Mouse (Mus musculus) MEL (cell line): ENCODE data around the gene Slc44a3. TPM values are rescaled to one million over a fixed set of nuclear protein-coding genes. Genes with fewer than 3 reads are reported as not detected.

ENCODE experiments used
- DNase-seq: peaks from one replicate; pipeline ENCODE4 v3.0.0; 2011; ENCODE audit warnings: low read depth, low spot score
- H3K27ac ChIP-seq: 2 replicates; pipeline ENCODE4 v1.5.1; 2012; ENCODE audit warnings: low read depth, mild to moderate bottlenecking, control low read depth, low read length, moderate library complexity; ENCODE audit not compliant: control insufficient read depth
- H3K27me3 ChIP-seq, 2 experiments: fragments of 150-350 bp in 1 of 2; sonication (generic) in 1 of 2; 2 replicates each; pipeline ENCODE4 v1.6.1; 2012; ENCODE audit warnings: low read length in 2 of 2, mild to moderate bottlenecking in 2 of 2, improper control_type of control experiment in 1 of 2, moderate library complexity in 1 of 2; ENCODE audit not compliant: insufficient read depth in 2 of 2, control insufficient read depth in 1 of 2
- H3K36me3 ChIP-seq, 2 experiments: 2 replicates each; pipeline ENCODE4 v1.6.1; 2012 to 2014; ENCODE audit warnings: low read length in 2 of 2, improper control_type of control experiment in 1 of 2, inconsistent platforms in 1 of 2, mild to moderate bottlenecking in 1 of 2; ENCODE audit not compliant: insufficient read depth in 2 of 2, control insufficient read depth in 1 of 2
- H3K4me1 ChIP-seq, 2 experiments: fragments of 150-350 bp in 1 of 2; sonication (generic) in 1 of 2; 2 replicates each; pipeline ENCODE4 v1.6.1; 2012; ENCODE audit warnings: low read length in 2 of 2, improper control_type of control experiment in 1 of 2, mild to moderate bottlenecking in 1 of 2; ENCODE audit not compliant: insufficient read depth in 2 of 2, control insufficient read depth in 1 of 2
- H3K4me3 ChIP-seq, 2 experiments: fragments of 150-350 bp in 1 of 2; sonication (generic) in 1 of 2; 2 replicates each; pipeline ENCODE4 v1.5.1; 2012; ENCODE audit warnings: low read depth in 2 of 2, low read length in 2 of 2, mild to moderate bottlenecking in 2 of 2, moderate library complexity in 2 of 2, control low read depth in 1 of 2, improper control_type of control experiment in 1 of 2; ENCODE audit not compliant: control insufficient read depth in 1 of 2, insufficient read depth in 1 of 2
- H3K79me2 ChIP-seq: 2 replicates; pipeline ENCODE4 v1.6.1; 2012; ENCODE audit warnings: mild to moderate bottlenecking, low read length, moderate library complexity; ENCODE audit not compliant: control insufficient read depth, poor library complexity, insufficient read depth
- H3K9ac ChIP-seq: 2 replicates; pipeline ENCODE4 v1.6.1; 2012; ENCODE audit warnings: low read depth, mild to moderate bottlenecking, control low read depth, low read length, moderate library complexity; ENCODE audit not compliant: control insufficient read depth, poor library complexity, severe bottlenecking
- H3K9me3 ChIP-seq: fragments of 150-350 bp; sonication (generic); replicated peaks from 2 replicates; pipeline ENCODE4 v1.6.1; 2012; ENCODE audit warnings: mild to moderate bottlenecking, low read length, improper control_type of control experiment, moderate library complexity; ENCODE audit not compliant: insufficient read depth
- CTCF ChIP-seq, 3 experiments: IDR thresholded peaks in 2 of 3; conservative IDR thresholded peaks in 1 of 3; 2 replicates each; pipeline ENCODE4 v1.5.1; 2011 to 2012; ENCODE audit warnings: low read length in 3 of 3, low read depth in 2 of 3, mild to moderate bottlenecking in 2 of 3, improper control_type of control experiment in 1 of 3, inconsistent platforms in 1 of 3, mixed read lengths in 1 of 3, moderate library complexity in 1 of 3; ENCODE audit not compliant: control insufficient read depth in 1 of 3, insufficient read depth in 1 of 3, poor library complexity in 1 of 3, severe bottlenecking in 1 of 3
- E2F4 ChIP-seq: IDR thresholded peaks from 2 replicates; pipeline ENCODE4 v1.6.1; 2011; ENCODE audit warnings: low read depth, low read length, improper control_type of control experiment, borderline replicate concordance
- EP300 ChIP-seq, 2 experiments: IDR thresholded peaks; 2 replicates each; pipeline ENCODE4 v1.6.1; 2011; ENCODE audit warnings: improper control_type of control experiment in 2 of 2, low read length in 2 of 2, low read depth in 1 of 2, mild to moderate bottlenecking in 1 of 2
- MAZ ChIP-seq: IDR thresholded peaks from 2 replicates; pipeline ENCODE4 v1.6.1; 2012; ENCODE audit warnings: low read depth, mild to moderate bottlenecking, inconsistent platforms, low read length, improper control_type of control experiment
- MXI1 ChIP-seq: IDR thresholded peaks from 2 replicates; pipeline ENCODE4 v1.6.1; 2011; ENCODE audit warnings: mild to moderate bottlenecking, low read depth, low read length, improper control_type of control experiment
- MYB ChIP-seq: IDR thresholded peaks from 2 replicates; pipeline ENCODE4 v1.6.1; 2011; ENCODE audit warnings: mild to moderate bottlenecking, low read depth, low read length, improper control_type of control experiment
- MYC ChIP-seq: IDR thresholded peaks from 2 replicates; pipeline ENCODE4 v1.6.1; 2011; ENCODE audit warnings: low read depth, mild to moderate bottlenecking, low read length, improper control_type of control experiment, moderate library complexity
- POLR2AphosphoS5 ChIP-seq: IDR thresholded peaks from 2 replicates; pipeline ENCODE4 v1.6.1; 2012; ENCODE audit warnings: low read depth, borderline replicate concordance, mild to moderate bottlenecking, inconsistent platforms, low read length, moderate library complexity, mixed read lengths
- SIN3A ChIP-seq: IDR thresholded peaks from 2 replicates; pipeline ENCODE4 v1.6.1; 2012; ENCODE audit warnings: low read length, improper control_type of control experiment, inconsistent platforms
- TAL1 ChIP-seq: IDR thresholded peaks from 2 replicates; pipeline ENCODE4 v1.6.1; 2012; ENCODE audit warnings: mild to moderate bottlenecking, inconsistent platforms, low read length, moderate library complexity, mixed read lengths
- TBP ChIP-seq: IDR thresholded peaks from 2 replicates; pipeline ENCODE4 v1.8.0; 2011; ENCODE audit warnings: low read depth, low read length, improper control_type of control experiment
- TCF12 ChIP-seq: IDR thresholded peaks from 2 replicates; pipeline ENCODE4 v1.6.1; 2014; ENCODE audit warnings: low read depth, mild to moderate bottlenecking, inconsistent platforms, low read length, improper control_type of control experiment, moderate library complexity
- UBTF ChIP-seq: IDR thresholded peaks from 2 replicates; pipeline ENCODE4 v1.6.1; 2012; ENCODE audit warnings: low read depth, mild to moderate bottlenecking, inconsistent platforms, low read length, improper control_type of control experiment, moderate library complexity, borderline replicate concordance; ENCODE audit not compliant: insufficient read depth
- USF1 ChIP-seq: IDR thresholded peaks from 2 replicates; pipeline ENCODE4 v1.6.1; 2014; ENCODE audit warnings: low read depth, mild to moderate bottlenecking, inconsistent platforms, low read length, improper control_type of control experiment, moderate library complexity
- ZKSCAN1 ChIP-seq: IDR thresholded peaks from 2 replicates; pipeline ENCODE4 v1.6.1; 2012; ENCODE audit warnings: low read depth, mild to moderate bottlenecking, inconsistent platforms, low read length, improper control_type of control experiment, moderate library complexity
- polyA plus RNA-seq, 2 experiments: library from polyadenylated mRNA; stranded (reverse) in 1 of 2; unstranded in 1 of 2; fragments of >175 nt in 1 of 2; fragments of >200 nt in 1 of 2; gene quantifications; 2 replicates each; pipeline versions ENCODE4 v1.2.1 to v1.2.4; 2012; ENCODE audit warnings: low replicate concordance in 2 of 2, low read depth in 1 of 2; ENCODE audit not compliant: insufficient read length in 2 of 2, insufficient read depth in 1 of 2, missing spikeins in 1 of 2
- total RNA-seq: library from RNA; depleted of rRNA; stranded (reverse); fragments of 300-350 nt; gene quantifications from 2 replicates; pipeline ENCODE4 v1.2.3, GENCODE M21; 2012

The Slc44a3 gene
- total and polyA plus RNA-seq, 3 experiments: 0.08 to 0.11 TPM; not detected in 1

GRCm38 (mm10) chr3:121561803-121562202 lies 29.6 kb upstream of the Slc44a3 start:
- Histone ChIP-seq H3K27me3 (no peaks in the 10 kb centered on the region; a peak in 2 of 4 replicates), H3K4me3 (no peak overlapping the region), H3K79me2 (no peaks in the 10 kb centered on the region), H3K4me1 (no peaks in the 10 kb centered on the region), H3K27ac (no peak overlapping the region), H3K36me3 (no peaks in the 10 kb centered on the region), H3K9me3 (no peaks in the 10 kb centered on the region), H3K9ac (no peak overlapping the region)
- TF ChIP-seq MAZ: no peak
- no peak for TF ChIP-seq ZKSCAN1
- no peak for TF ChIP-seq UBTF
- DNase-seq: no peak

GRCm38 (mm10) chr3:121560115-121560865 lies 28.1 kb upstream of the Slc44a3 start:
- Histone ChIP-seq H3K27ac (no peak overlapping the region), H3K27me3 (no peaks in the 10 kb centered on the region; a peak in 2 of 4 replicates), H3K9me3 (no peaks in the 10 kb centered on the region), H3K4me3 (no peak overlapping the region), H3K79me2 (no peaks in the 10 kb centered on the region), H3K4me1 (no peaks in the 10 kb centered on the region), H3K9ac (no peak overlapping the region), H3K36me3 (no peaks in the 10 kb centered on the region)
- DNase-seq: no peak
- TF ChIP-seq CTCF (IDR thresholded peaks at IDR 0.05 in 2 of 3, conservative IDR thresholded peaks at IDR 0.05 in 1 of 3; ENCODE audit: control insufficient read depth in 1 of 3, insufficient read depth in 1 of 3, low read depth in 2 of 3, low read length in 3 of 3, poor library complexity in 1 of 3, severe bottlenecking in 1 of 3) (no peak), USF1 (no peak)

GRCm38 (mm10) chr3:121559406-121560114 lies 27.4 kb upstream of the Slc44a3 start:
- H3K4me1 ChIP-seq: no peaks in the 10 kb centered on the region
- DNase-seq: no peak
- no peaks in the 10 kb centered on the region for H3K9me3 ChIP-seq
- no peak overlapping the region for H3K27ac ChIP-seq
- no peaks in the 10 kb centered on the region; a peak in 2 of 4 replicates for H3K27me3 ChIP-seq
- TF ChIP-seq UBTF (no peak), POLR2AphosphoS5 (no peak), MYC (no peak), EP300 (IDR thresholded peaks at IDR 0.05; ENCODE audit: low read depth in 1 of 2, low read length in 2 of 2) (no peak), MXI1 (no peak), MYB (no peak), TCF12 (no peak), TBP (no peak), SIN3A (no peak), TAL1 (no peak), USF1 (no peak), E2F4 (no peak)
- TF ChIP-seq, all 39 proteins: peak for 0
- H3K9ac ChIP-seq: no peak overlapping the region
- H3K4me3 ChIP-seq: no peak overlapping the region
- no peaks in the 10 kb centered on the region for H3K36me3 ChIP-seq
- no peaks in the 10 kb centered on the region for H3K79me2 ChIP-seq
